Mouse (Mus musculus) urinary bladder, postnatal 25 days (tissue): ENCODE measurements around the gene Rabl3.

Source experiments
- DNase-seq: peaks from one replicate; pipeline ENCODE4 v3.0.0; 2022; ENCODE audit warnings: low spot score

The Rabl3 gene

DNA sequence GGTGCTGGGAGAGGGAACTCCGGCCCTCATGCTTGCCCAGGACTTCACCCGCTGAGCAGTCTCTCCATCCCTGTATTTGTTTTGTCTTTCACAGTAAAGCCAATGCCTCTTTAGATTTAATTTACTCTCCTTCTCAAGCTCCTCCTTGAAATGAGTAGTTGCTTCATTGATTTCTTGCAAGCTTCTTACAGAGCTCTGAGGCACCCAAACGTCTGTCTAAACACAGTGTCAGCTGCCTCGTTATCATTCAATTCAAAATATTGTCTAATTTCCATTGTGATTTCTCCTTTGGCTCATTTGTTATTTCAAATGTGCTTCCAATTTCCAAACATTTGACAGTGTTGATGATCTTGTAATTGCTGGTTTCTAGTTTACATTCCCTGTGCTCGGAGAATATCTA is 6.6 kb downstream of the Rabl3 start:
- DNase-seq: no peak

GRCm38 (mm10) chr16:37550266-37550665 is 10.6 kb downstream of the Rabl3 start:
- DNase-seq: no peak

DNA sequence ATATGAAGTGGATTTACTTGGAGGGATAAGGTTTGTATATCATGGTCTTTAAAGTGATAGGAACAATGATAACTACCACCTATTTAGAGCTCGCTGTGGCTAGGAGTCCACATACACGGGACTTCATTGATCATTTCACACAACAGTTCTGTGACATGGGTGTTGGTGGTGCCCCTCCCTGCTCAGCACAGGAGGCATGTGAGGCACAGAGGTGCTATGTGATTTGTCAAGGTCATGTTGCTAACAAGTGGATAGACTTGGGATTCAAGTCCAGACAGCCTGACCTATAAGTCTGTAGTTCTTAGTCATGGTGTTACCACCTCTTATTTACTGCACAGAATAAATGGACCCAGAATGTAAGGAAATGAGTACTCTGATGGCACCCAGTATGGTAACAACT is 11.3 kb downstream of the Rabl3 start:
- DNase-seq: no peak

DNA sequence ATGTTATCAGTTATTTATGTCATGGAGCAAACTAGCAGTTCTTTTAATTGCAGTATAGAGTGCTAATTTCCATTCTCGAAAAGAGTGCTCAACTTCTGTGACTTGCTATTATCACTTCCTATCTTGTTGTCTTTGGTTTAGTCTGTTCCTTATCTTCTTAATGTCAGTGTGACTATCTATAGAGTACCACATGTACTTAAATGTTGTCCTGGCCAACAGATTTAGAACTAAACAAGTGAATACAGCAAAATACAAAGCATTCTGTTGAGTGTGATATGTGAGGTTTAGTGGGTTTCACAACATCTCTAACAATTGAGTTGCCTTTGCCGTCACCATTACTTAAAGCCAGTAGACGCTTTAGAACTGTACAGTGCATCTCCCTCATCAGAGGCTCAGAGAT is 13.1 kb downstream of the Rabl3 start:
- no peak for DNase-seq

- no peak for DNase-seq
Observed at GRCm38 (mm10) chr16:37562414-37562813, 22.7 kb downstream of the Rabl3 start.

DNA sequence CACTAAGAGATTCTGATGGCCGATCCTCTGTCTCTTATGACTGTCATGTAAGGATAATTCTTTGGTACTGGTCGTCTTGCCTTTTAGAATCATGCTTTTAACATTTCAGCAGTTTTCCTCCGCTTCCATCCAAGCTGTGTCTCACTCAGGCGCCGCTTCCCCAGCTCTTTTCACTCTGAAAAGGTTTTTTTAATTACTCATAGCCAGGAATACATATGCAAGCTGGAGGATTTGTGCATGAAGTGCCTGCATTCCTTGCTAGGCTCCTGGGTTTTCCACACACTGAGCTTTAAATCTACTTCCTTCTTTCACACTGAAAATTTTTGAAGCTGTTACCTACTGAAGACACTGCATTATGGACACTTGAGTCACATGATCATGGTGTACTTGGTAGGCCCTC is 23.3 kb downstream of the Rabl3 start:
- no peak for DNase-seq

- no peak for DNase-seq
Observed at GRCm38 (mm10) chr16:37565117-37565516, 25.4 kb downstream of the Rabl3 start.

DNA sequence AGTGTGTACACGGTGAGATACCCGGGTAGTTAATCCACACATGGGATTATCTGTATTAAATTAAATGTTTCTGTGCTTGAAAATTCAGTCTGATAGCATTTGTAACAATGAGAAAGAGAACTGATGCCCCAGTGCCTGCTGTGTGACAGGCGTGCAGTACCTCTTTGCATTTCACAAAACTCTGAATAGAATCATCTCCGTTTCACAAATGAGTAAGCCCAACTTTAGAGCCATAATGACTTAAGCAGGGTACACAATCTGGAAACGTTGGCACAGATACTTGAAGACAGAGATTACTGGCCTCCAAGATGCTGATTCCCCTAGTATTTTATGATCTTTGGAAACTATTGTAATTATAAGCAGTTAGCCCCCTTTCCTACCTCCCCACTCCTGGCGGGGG is 26.4 kb downstream of the Rabl3 start:
- no peak for DNase-seq

DNA sequence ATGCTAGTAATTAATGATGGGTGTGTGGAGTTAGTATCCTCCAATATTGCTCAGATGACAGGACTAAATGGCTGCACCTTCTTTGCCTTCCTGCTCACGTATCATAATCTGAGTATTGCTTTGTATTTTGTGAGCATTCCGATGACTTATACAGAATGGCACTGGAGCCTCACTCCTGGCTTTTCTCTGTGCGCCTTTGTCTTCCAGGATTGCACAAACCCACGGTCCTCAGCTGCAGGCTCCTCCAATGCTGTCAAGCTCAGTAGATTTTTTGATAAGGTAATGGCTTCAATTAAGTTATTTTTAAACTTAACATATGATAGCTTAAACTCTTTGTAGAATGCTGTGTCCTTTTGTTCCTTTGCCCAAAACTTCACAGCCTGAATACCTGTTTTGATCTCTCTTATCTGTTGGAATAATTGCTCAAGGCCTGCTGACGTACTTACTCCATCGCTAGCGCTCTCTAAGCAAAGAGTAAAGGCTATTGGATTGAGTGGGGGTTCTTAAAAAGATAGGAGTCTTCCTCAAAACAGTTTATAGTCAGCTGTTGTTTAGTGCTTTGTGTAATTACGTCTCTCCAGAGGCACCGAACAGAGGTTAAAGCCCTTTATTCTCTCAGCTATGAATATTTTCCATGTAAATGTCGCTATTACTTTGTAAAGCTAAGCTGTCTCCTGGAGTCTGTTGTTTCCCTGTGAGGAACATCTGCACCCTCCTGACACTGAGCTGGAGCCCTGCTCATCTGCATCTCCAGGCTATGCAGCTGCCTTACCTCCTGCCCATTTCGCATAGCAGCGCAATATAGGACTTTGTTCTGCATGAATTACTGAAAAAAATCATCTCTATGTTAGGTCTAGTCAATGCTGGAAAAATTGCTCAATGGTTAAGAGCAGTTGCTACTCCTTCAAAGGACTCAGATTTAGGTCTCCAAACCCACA is 27.7 kb downstream of the Rabl3 start:
- no peak for DNase-seq

GRCm38 (mm10) chr16:37571554-37571953 is 31.9 kb downstream of the Rabl3 start:
- no peak for DNase-seq

DNA sequence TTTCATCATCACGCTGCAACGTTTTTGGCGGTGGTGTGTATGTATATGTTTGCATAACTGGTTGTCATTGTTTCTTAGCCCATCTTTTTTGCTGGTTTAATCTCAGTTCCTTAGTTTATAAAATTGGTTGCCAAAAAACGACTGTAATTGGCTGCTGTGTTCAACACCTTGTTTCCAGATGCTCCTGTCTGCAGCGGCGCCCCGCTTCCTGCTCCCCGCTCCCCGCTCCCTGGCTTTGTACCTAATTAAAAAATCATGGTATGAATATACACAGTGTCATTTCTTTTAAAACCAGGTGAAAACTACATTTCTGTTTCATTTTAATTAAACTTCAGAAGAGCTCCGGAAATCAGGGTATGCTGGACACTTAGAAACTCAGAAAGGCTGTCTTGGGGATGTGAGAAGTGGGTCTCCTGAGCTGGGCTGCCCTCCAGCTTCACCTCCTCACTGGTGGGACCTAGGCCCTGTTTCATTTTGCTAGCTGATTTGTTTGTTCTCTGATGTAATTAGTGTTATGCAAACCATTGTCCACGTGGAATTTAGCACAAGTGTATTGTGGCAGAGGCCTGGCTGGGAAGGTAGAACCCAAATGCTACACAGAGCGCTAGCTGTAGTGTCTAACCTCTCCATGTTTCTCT is 32.6 kb downstream of the Rabl3 start:
- no peak for DNase-seq

- no peak for DNase-seq
Observed at GRCm38 (mm10) chr16:37573061-37573460, 33.4 kb downstream of the Rabl3 start.

- DNase-seq: no peak
Observed at GRCm38 (mm10) chr16:37575325-37575724, 35.6 kb downstream of the Rabl3 start.

- DNase-seq: no peak
Observed at GRCm38 (mm10) chr16:37579591-37579990, 39.9 kb downstream of the Rabl3 start.

DNA sequence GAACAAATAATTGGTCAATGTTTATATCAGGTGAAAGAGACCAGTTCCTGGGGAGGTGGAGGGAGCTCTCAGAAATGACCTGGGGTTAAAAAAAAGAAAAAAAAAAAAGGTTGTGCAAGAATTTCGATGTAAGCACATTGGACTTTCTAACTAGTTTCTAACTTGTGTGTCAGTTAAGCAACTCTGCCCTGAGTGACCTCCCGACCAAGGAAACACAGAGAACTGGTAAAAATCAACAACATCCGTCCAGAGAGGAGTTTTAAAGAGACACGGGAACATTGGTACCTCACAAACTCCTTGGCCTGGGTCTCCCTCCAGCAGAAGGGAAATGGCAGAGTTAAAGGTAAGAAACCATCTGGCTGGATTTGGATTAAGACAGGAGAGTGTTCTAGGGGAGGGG is 40.3 kb downstream of the Rabl3 start, which contains the start of gene Hgd:
TSS of gene Hgd (plus strand) at position 160 of the 400 bp plus-strand sequence.
- DNase-seq: no peak

DNA sequence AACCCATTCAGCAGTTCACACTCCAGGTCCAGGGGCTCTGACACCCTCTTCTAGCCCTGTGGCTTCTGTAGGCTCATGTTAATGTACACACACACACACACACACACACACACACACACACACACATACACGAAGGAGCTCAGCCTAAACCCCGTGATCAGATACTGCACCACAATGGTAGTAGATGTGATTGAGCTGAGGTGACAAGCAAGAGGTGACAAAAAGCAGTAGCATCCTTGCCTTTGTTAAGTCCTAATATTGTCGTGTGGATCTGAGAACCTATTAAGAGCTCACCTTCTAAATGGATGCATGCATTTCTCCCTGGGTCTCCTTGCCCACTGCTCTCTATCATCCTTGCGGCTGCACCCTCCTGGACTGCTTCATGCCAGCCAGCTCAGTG is 41.0 kb downstream of the Rabl3 start:
- DNase-seq: no peak

GRCm38 (mm10) chr16:37581901-37582300 is 42.2 kb downstream of the Rabl3 start:
- no peak for DNase-seq

- no peak for DNase-seq
Observed at GRCm38 (mm10) chr16:37583306-37583705, 43.6 kb downstream of the Rabl3 start.

GRCm38 (mm10) chr16:37583801-37584200 is 44.1 kb downstream of the Rabl3 start:
- DNase-seq: no peak

GRCm38 (mm10) chr16:37584218-37585035 is 44.7 kb downstream of the Rabl3 start:
- DNase-seq: no peak

DNA sequence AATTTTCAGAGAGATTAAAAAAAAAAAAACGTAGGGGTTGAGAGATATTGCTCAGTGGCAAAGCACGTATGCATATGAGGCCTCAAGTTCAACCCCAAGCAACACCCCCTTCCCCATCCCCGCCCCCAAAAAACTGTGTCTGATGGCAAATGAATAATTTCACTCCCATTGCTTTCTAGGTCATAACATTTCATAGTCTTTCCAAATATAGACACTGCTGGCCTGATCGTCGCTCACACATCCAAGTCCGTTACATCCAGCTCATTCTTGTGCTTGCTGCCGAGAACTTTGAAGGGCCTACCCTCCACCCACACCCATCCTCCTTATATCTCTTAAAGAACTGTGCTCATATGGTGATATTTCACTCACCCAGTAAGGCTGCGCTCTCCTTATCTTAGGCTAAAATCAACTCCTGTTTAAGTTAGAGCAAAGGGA is 45.5 kb downstream of the Rabl3 start:
- DNase-seq: no peak

- no peak for DNase-seq
Observed at GRCm38 (mm10) chr16:37590921-37591320, 51.2 kb downstream of the Rabl3 start.
